Mouse (Mus musculus): ENCODE data around the gene Smim24. TPM values are rescaled to one million over a fixed set of nuclear protein-coding genes. Genes with fewer than 3 reads are reported as not detected.

The Smim24 gene
- total RNA-seq, 2 experiments from 2014 or later, result 1.5 to 2.3 TPM

DNA sequence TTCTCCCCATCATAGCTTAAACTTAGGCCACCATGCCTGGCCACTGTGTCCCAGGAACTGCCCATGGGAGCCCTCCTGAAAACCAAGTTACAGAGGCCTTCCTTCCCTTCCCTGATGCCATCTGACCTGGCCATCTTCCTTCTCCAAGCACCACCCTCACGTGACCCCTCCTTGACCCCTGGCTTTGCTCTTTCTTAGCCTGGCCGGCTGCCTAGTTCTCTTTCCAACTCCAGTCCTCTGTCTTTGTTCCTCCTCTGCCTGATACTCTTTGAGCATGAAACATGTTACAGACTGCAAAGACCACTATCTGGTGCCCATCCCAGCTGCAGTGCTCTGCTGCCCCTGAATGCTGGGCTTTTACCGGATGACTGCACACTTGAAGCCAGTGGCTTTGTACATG, 3.5 kb upstream of the Smim24 start:
- DNase-seq, result no peak
- intact Hi-C loops (cut with DNase I), result loop anchor here (2.0 kb wide), 1 partner anchor 61 kb away; no protein-coding TSS in a partner anchor

DNA sequence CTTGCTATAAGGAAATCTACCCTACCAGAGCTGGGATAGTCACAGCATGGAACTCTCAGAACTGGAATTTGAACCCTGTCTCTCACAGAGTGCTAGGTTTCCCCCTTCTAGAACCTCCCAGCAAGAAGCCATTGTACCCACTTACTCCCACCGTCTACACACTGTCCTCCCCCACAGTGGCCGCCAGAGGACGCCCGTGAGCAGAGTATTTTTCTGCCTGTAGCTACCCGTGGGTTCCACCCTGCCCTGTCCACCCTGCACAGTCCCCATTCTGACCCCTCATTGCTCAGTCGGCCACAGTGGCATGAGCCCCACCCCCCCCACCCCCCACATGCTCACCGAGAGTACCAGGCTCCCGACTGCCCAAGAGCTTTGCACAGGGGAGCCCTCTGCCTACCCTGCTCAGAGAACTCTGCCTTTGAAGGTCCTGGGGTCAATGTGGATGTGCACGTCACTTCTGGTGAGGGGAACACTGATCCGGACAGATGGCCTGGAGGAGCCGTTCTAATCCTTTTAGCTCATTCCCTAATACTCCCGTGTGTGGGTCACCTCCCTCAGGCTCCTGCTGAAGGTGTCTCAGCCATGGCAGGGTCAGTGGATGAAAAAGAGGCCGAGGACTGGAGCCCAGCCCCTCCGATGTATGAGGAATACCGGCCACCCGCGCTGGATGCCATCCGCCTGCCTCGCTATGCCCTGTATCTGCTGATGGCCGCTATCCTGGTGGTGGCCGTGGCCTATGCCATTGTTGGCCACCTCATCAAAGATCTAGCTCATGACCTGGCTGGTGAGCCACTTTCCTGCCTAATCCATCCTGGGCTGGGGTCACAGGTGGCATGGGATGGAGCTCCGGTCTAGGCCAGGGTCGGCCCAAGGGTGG, 2.8 kb upstream of the Smim24 start:
- peak; percentile 82 for DNase-seq
- intact Hi-C loops (cut with DNase I), result loop anchor here (2.0 to 5.0 kb wide), 2 partner anchors 52 to 61 kb away; no protein-coding TSS in a partner anchor

DNA sequence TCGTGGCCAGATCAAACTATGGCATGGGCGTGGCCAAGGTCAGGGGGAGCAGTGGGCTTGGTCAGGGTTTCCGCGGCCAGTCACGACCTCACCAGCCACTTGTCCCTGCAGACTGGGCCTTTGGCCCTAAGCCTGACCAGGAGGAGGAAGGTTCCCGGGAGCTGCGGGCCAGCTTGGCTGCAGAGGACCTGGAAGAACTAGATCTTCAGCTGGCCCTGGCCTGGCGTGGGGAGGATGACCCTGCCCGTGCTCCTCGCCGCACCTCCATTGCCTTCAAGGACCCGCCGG, 2.2 kb upstream of the Smim24 start:
- intact Hi-C loops (cut with DNase I), result loop anchor here (5.0 kb wide), 1 partner anchor 52 kb away; no protein-coding TSS in a partner anchor
- no peak for DNase-seq

DNA sequence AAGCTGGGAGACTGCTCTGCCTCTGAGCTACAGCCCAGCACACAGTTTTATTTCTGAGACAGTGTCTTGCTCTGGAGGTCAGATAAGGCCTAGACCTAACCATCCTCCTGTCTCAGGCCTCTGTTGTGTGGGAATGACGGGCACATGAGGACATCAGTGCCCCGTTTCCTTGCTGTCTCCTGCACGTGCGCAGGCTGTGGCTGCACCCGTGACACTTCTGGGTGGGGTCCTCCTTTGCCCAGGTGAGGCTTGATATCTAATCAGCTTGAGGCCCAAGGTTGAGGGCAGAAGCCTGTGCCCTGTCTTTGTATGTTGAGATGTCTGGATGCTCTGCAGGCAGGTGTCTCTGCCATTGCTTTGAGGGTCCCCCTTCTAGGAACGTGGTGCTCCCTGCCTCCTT, 581 bp upstream of the Smim24 start:
- intact Hi-C loops (cut with DNase I), result loop anchor here (5.0 kb wide), 1 partner anchor 50 kb away; no protein-coding TSS in a partner anchor

GRCm38 (mm10) chr10:81393456-81394063, 709 bp downstream of the Smim24 start:
- intact Hi-C loops (cut with DNase I), result loop anchor here (5.0 kb wide), 1 partner anchor 49 kb away; no protein-coding TSS in a partner anchor
- DNase-seq, result no peak

More for the DNA sequence above, 581 bp upstream of the Smim24 start:
- DNase-seq, result no peak

DNA sequence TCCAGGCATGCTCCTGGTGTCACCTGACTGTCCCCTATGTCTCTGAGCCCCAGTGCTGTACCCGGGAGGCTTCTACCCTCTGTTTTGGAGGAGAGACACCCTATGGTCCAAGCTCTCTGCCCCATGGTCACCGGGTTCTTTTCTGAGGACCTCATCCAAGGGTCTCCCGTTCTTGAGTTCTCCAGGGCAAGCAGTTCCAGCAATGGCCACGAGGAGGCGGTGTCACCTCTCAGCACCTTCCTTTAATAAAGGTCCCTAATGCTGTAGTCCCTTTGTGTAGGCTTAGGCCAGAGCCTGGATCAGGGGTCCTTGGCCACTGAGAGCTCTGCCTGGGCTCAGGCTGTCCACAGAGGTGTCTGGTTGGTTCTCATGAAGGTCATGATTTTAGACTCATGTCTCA, 2.3 kb downstream of the Smim24 start:
- peak; percentile 84 for DNase-seq
- intact Hi-C loops (cut with DNase I), result no loop called here

GRCm38 (mm10) chr10:81395865-81396264, 3.0 kb downstream of the Smim24 start:
- intact Hi-C loops (cut with DNase I), result no loop called here
- no peak for DNase-seq

DNA sequence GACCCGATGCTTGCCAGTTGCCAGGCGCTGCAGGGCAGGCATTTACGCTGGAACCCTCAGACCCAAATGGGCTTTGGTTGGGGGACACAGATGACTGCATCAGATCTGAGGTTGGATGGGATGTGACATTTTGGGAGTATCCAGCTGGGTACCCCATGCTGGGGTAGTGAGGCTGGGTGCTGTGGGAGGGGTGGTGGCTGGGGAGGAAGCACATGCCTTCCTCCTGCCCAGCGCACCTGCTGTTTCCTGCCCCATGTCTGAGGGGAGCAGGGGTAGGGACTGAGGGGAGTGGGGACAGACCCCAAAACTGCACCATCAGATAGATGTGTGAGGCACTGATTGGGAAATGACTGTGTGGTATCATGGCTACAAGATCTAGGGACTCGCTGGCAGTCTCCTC, 3.9 kb downstream of the Smim24 start:
- no peak for DNase-seq
- intact Hi-C loops (cut with DNase I), result no loop called here

DNA sequence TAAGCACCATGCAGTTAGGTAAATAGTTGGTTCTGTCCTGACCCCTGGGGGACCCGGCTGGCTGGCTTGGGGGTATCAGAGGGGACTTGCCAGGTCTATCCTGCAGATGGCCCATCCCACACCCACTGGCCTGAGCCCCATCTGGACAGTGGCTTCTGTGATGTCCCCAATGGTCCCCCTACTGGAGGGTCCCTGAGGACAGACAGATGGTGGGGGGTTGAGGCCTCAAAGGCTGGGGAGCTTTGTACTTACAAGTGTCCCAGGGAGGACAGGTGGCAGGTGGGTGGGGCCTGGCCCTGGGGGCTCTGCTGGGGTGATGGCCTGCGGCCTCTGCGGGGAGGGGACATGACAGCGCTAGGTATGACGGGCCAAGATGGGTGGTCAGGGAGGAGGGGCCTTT, 6.4 kb downstream of the Smim24 start:
- DNase-seq, result peak; percentile 54
- intact Hi-C loops (cut with DNase I), result no loop called here

GRCm38 (mm10) chr10:81399798-81400308, 7.0 kb downstream of the Smim24 start:
- intact Hi-C loops (cut with DNase I), result no loop called here
- DNase-seq, result no peak

DNA sequence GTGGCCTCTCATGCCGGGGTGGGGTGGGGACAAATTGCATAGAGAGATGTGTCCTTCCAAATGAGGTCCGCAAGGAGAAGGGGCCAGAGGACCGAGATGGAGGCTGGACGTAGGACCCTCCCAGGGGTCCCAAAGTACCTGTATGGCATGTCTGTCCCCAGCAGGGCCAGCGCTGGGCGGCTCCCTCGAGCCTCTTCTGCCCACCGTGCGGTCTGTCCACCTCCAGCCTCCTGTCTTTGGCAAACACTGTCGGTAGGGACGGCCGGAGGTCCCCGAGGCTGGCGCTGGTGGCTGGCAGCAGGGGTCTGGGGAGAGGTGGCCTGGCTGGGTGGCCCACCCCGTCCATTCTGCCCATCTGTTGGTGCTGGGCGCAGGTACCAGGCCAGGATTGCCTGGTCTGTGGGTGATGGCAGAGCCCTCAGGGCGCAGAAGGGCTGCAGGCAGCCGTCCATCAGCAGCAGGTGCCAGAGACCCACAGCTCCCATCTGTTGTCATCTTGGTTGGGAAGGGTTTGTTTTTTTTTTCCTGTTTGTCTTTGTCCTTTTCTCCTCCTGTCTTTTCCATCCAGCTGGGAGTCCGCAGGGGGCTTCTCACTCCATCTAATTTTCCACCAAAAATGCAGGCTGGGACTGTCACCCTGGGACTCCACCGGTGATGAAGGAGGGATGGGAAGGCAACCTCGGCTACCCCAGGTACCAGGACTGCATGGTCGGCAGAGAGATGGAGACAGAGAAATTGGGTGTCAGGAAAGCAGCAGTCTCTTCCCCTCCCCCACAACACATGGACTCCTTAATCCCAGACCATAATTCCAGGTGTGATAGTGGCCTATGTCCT, 7.7 kb downstream of the Smim24 start:
- peak; percentile 88 for DNase-seq
- intact Hi-C loops (cut with DNase I), result no loop called here

DNA sequence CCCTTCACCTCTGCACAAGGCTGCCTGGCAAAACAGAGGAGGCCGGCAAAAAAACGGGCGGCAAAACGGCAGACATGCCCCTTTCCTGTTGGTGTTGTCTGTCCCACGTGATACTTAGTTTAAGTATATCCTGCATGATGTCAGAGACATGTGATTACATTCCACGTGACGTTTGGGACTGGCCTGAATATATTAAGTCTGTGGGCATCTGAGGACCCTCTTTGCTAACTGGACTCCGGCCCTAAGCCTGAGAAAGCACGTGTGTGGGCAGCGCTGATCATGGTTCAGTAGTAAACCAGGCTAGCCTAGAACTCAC, 8.3 kb downstream of the Smim24 start:
- intact Hi-C loops (cut with DNase I), result no loop called here
- no peak for DNase-seq

DNA sequence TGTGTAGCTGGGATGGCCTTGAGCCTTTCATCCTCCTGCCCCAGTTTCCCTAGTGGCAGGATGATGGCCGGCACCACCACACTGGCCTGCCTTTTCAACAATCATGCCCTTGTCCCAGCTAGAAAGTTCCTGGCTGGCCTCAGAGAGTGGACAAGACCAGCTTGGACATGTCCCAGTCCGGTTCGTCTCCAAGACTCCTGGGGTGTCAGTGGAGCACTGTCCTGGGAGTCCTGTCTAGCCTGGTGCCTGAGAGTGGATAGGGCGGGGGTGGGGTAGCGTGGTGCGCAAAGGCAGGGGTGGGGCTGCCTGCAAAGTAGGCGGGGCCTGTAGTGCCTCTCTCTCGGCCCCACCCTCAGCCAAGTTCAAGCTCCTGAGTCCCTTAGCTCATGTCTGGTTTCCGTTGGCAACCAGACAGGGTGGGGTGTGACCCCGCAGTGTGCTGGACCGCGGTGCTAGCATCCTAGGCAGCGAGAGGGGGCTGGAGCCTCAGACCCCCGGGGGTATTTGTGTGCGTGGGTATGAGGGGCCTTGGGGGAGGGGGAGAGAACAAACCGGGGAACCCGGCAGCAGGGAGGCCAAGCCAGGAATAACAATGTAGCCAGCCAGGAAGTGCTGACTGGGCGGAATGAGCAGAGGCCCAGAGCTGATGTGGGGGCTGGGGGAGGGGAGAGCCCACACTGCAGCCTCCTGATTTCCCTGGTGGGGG, 8.8 kb downstream of the Smim24 start:
- intact Hi-C loops (cut with DNase I), result no loop called here
- DNase-seq, result peak; percentile 78

DNA sequence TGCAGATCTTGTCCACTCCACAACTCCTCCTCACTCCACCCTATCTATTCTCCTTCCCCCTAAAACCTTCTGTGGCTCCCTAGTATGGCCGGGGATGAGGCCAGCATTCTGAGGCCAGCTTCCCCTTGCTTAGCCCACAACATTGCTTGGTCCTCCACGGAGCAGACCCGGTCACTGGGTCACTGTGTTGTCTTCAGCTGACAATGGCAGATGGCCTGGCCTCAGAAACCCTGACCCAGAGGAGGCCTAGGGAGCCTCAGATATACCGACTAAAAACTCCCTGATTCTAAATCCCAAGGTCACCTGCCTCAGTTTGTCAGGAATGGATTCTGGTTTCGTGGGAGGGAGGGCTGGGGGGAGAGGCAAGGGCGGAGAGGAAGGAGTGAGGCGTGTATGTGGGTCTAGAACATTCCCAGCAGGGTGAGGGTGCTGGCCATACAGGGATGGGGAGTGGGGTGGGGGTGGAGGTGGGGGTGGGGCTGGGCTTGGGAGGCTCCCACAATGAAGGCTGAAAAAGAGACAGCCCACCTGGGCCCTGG, 9.4 kb downstream of the Smim24 start:
- DNase-seq, result no peak
- intact Hi-C loops (cut with DNase I), result no loop called here

GRCm38 (mm10) chr10:81403511-81403910, 10.7 kb downstream of the Smim24 start:
- DNase-seq, result no peak
- intact Hi-C loops (cut with DNase I), result no loop called here

- intact Hi-C loops (cut with DNase I), result no loop called here
These were observed 11.2 kb downstream of the Smim24 start for GRCm38 (mm10) chr10:81404082-81404481.

DNA sequence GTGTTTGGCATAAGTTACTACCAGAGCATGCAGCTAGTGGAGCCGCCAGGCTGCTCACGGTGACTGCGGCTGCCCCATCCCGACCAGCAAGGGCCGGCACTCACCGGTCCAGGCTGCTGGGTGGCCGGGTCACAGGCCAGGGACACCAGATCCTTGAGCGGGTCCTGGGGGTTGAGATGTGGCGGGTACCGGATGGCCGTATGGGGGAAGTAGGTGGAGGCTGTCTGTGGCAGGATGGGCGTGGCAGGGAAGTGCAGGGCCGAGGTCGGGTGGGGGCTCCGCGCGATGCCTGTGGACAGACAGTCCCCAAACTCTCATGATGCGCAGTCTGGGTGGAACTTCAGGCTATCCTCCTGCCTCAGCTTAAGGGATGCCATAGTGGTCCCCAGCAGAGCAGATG, 11.9 kb downstream of the Smim24 start:
- no peak for DNase-seq
- intact Hi-C loops (cut with DNase I), result no loop called here

More at GRCm38 (mm10) chr10:81404082-81404481, 11.2 kb downstream of the Smim24 start:
- no peak for DNase-seq

GRCm38 (mm10) chr10:81405588-81406201, 12.8 kb downstream of the Smim24 start:
- peak; percentile 71 for DNase-seq
- intact Hi-C loops (cut with DNase I), result no loop called here

DNA sequence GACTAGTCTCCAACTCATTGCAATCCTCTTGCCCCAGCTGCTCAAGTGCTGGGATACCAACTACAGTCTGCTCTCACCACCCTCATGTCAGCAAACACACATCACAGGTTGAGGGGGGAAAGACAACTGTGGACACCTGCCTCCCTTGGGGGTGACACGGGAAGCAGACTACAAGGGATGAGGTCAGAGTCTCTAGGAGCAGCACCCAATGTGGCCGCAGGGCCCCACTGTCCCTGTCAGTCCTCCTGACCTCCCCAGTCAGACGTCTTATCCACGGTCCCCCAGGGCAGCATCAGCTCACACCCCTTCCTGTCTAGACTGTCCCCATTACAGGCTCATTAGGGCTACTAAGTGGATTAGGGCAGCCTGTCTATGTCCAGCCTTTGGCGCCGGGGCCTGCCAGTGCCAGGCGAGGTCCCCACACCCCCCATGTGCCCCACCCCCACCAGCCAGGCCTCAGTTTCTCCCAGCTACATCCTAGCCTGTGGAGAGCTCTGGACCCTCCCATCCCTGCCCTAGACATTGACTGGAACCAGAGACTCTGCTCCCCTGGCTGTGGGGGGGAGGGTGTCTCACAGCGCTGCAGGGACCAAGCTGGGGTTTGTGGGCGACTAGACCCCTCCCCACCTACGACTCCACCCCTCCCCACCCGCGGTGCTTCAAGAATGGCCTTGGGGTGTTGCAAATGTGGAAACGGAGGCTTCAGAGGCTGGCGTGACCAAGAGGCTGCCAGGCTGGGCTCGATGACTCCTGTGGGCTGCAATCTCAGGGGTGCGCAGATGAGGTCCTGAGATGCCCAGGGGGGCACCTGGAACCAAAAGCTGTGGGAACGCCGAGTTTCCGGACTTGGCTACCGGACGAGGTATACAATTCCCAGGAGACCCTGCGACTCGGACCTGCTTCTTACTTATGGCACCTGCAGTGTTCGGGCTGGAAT, 13.9 kb downstream of the Smim24 start:
- no peak for DNase-seq
- intact Hi-C loops (cut with DNase I), result no loop called here

Data from left cerebral cortex, postnatal 4 days (tissue).